Mouse (Mus musculus) myocyte (in vitro differentiated cells): ENCODE results near the gene Celf2. TPM values are rescaled to one million over a fixed set of nuclear protein-coding genes. Genes with fewer than 3 reads are reported as not detected.

Experiments used
- H3K27me3 ChIP-seq: one replicate; pipeline ENCODE4 v1.6.1; 2011; ENCODE audit not compliant: control insufficient read depth, insufficient read depth, insufficient read length
- H3K36me3 ChIP-seq: one replicate; pipeline ENCODE4 v1.6.1; 2011; ENCODE audit not compliant: control insufficient read depth, insufficient read depth
- H3K4me2 ChIP-seq: one replicate; pipeline ENCODE4 v1.6.1; 2011; ENCODE audit warnings: low read depth, control low read depth
- H3K4me3 ChIP-seq: one replicate; pipeline ENCODE4 v1.5.1; 2011; ENCODE audit warnings: mild to moderate bottlenecking, control low read depth, moderate library complexity
- H3K79me2 ChIP-seq: one replicate; pipeline ENCODE4 v1.6.1; 2011; ENCODE audit not compliant: control insufficient read depth, insufficient read depth
- H3ac ChIP-seq: one replicate; pipeline ENCODE4 v1.6.1; 2011; ENCODE audit not compliant: control insufficient read depth, insufficient read length
- CEBPB ChIP-seq: IDR thresholded peaks from 2 replicates; pipeline ENCODE4 v1.6.1; 2011; ENCODE audit warnings: mild to moderate bottlenecking, moderate library complexity; ENCODE audit not compliant: poor library complexity, insufficient read depth, severe bottlenecking
- E2F4 ChIP-seq: IDR thresholded peaks from one replicate; pipeline ENCODE4 v1.6.1; 2011; ENCODE audit warnings: mild to moderate bottlenecking, control low read depth, moderate library complexity; ENCODE audit not compliant: insufficient read depth
- MAX ChIP-seq: IDR thresholded peaks from one replicate; pipeline ENCODE4 v1.6.1; 2011; ENCODE audit warnings: low read depth, mild to moderate bottlenecking, control low read depth
- MYOD1 ChIP-seq, 3 experiments: IDR thresholded peaks; one replicate each; pipeline ENCODE4 v1.6.1; 2011; ENCODE audit warnings: control low read depth in 2 of 3, low read depth in 2 of 3, mild to moderate bottlenecking in 2 of 3, moderate library complexity in 1 of 3; ENCODE audit not compliant: insufficient read length in 2 of 3, control insufficient read depth in 1 of 3
- MYOG ChIP-seq, 3 experiments: IDR thresholded peaks; one replicate each; pipeline ENCODE4 v1.6.1; 2011; ENCODE audit warnings: control low read depth in 2 of 3, low read depth in 2 of 3, mild to moderate bottlenecking in 2 of 3; ENCODE audit not compliant: insufficient read length in 2 of 3, control insufficient read depth in 1 of 3, insufficient read depth in 1 of 3
- POLR2A ChIP-seq: IDR thresholded peaks from one replicate; pipeline ENCODE4 v1.6.1; 2011; ENCODE audit warnings: low read depth, mild to moderate bottlenecking, control low read depth, moderate library complexity; ENCODE audit not compliant: insufficient read length
- POLR2AphosphoS2 ChIP-seq: IDR thresholded peaks from one replicate; pipeline ENCODE4 v1.6.1; 2011; ENCODE audit warnings: low read depth, control low read depth; ENCODE audit not compliant: insufficient read length
- REST ChIP-seq: IDR thresholded peaks from one replicate; pipeline ENCODE4 v1.6.1; 2011; ENCODE audit warnings: mild to moderate bottlenecking, control low read depth, moderate library complexity; ENCODE audit not compliant: insufficient read depth, insufficient read length
- SRF ChIP-seq: IDR thresholded peaks from one replicate; pipeline ENCODE4 v1.6.1; 2011; ENCODE audit warnings: low read depth; ENCODE audit not compliant: control insufficient read depth, insufficient read length
- TCF12 ChIP-seq: IDR thresholded peaks from one replicate; pipeline ENCODE4 v1.6.1; 2011; ENCODE audit warnings: mild to moderate bottlenecking, control low read depth; ENCODE audit not compliant: poor library complexity, insufficient read depth, severe bottlenecking
- TCF3 ChIP-seq: IDR thresholded peaks from one replicate; pipeline ENCODE4 v1.6.1; 2011; ENCODE audit warnings: low read depth, control low read depth; ENCODE audit not compliant: insufficient read length
- USF1 ChIP-seq: IDR thresholded peaks from one replicate; pipeline ENCODE4 v1.6.1; 2011; ENCODE audit warnings: low read depth, mild to moderate bottlenecking, control low read depth, moderate library complexity
- polyA plus RNA-seq: library from polyadenylated mRNA; unstranded; fragments of >200 nt; fragmentation: generic; extraction: Trizol; gene quantifications from one replicate; pipeline ENCODE4 v1.2.1, GENCODE M21; 2012; ENCODE audit warnings: missing spikeins

Celf2 gene
- polyA plus RNA-seq, 1 experiment = 30.1 TPM

- no peaks in the 10 kb centered on the region for H3K27me3 ChIP-seq
- H3ac ChIP-seq = no peak overlapping the region
- no peak overlapping the region for H3K4me3 ChIP-seq
- no peaks in the 10 kb centered on the region for H3K79me2 ChIP-seq
- H3K4me2 ChIP-seq = no peak overlapping the region
- TF ChIP-seq POLR2A = no peak
- no peak for TF ChIP-seq POLR2AphosphoS2
- no peak for TF ChIP-seq USF1
- no peak for TF ChIP-seq TCF3
- no peak for TF ChIP-seq SRF
- no peak for TF ChIP-seq MYOD1 (IDR thresholded peaks at IDR 0.05; ENCODE audit: control insufficient read depth in 1 of 3, insufficient read length in 2 of 3, low read depth in 2 of 3)
- TF ChIP-seq REST = no peak
- TF ChIP-seq TCF12 = no peak
- TF ChIP-seq MYOG (IDR thresholded peaks at IDR 0.05; ENCODE audit: control insufficient read depth in 1 of 3, insufficient read depth in 1 of 3, insufficient read length in 2 of 3, low read depth in 2 of 3) = no peak
- no peaks in the 10 kb centered on the region for H3K36me3 ChIP-seq
Observed at GRCm38 (mm10) chr2:6505531-6505930, 1003.8 kb downstream of the Celf2 start.

DNA sequence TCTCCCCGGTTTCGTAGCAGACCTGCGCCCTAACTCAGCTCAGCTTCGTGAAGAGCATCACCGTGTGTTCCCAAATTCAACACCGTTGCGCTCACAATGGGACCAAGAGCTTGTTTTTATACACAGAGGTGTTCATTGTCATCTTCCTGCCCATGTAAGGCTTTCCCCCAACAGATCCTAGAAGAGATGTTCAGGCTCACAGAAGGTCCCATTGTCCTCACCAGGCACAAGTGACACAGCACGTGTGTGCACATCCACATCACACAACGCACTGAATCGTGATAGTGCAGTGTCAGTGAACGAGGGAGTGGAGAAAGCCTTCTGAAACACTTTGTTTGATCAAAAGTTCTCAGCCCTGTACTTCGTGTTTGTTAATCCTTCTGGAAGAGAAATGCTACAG lies 1011.3 kb downstream of the Celf2 start:
- Histone ChIP-seq H3ac (no peak overlapping the region), H3K4me2 (no peak overlapping the region), H3K4me3 (no peak overlapping the region), H3K79me2 (no peaks in the 10 kb centered on the region), H3K27me3 (no peaks in the 10 kb centered on the region), H3K36me3 (no peaks in the 10 kb centered on the region)
- no peak for TF ChIP-seq MAX
- TF ChIP-seq USF1 = no peak
- no peak for TF ChIP-seq MYOD1 (IDR thresholded peaks at IDR 0.05; ENCODE audit: control insufficient read depth in 1 of 3, insufficient read length in 2 of 3, low read depth in 2 of 3)
- TF ChIP-seq CEBPB = no peak
- TF ChIP-seq REST = no peak
- no peak for TF ChIP-seq TCF12
- TF ChIP-seq POLR2A = no peak
- no peak for TF ChIP-seq TCF3
- no peak for TF ChIP-seq SRF
- no peak for TF ChIP-seq MYOG (IDR thresholded peaks at IDR 0.05; ENCODE audit: control insufficient read depth in 1 of 3, insufficient read depth in 1 of 3, insufficient read length in 2 of 3, low read depth in 2 of 3)
- TF ChIP-seq POLR2AphosphoS2 = no peak
- no peak for TF ChIP-seq E2F4

DNA sequence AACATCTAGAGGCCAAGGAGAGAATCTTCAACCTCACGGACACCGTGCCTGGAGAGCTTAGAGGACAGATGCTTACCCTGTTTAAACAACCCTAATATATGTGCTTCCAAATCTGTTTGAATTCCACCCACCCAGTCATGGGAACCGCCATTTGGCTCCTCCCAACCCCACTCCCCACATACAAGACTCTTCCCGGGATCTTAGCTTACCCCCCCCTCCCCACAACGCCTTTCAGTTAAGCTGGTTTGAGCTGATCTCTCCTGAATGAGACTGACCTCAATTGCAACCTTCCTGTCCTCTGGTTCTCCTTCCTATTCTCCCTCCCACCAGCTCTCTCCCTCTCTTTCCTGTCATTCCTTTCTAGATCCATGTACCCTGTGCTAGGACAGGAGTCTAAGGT lies 1011.7 kb downstream of the Celf2 start:
- H3K4me2 ChIP-seq = no peak overlapping the region
- H3K36me3 ChIP-seq = no peaks in the 10 kb centered on the region
- no peak overlapping the region for H3K4me3 ChIP-seq
- TF ChIP-seq E2F4 (no peak), TCF12 (no peak), POLR2A (no peak), MAX (no peak)
- no peak overlapping the region for H3ac ChIP-seq
- H3K79me2 ChIP-seq = no peaks in the 10 kb centered on the region
- H3K27me3 ChIP-seq = no peaks in the 10 kb centered on the region

GRCm38 (mm10) chr2:6493886-6494285 lies 1015.5 kb downstream of the Celf2 start:
- H3K79me2 ChIP-seq = no peaks in the 10 kb centered on the region
- no peaks in the 10 kb centered on the region for H3K36me3 ChIP-seq
- no peak overlapping the region for H3K4me2 ChIP-seq
- no peaks in the 10 kb centered on the region for H3K27me3 ChIP-seq
- H3K4me3 ChIP-seq = no peak overlapping the region
- TF ChIP-seq USF1 (no peak), MYOD1 (IDR thresholded peaks at IDR 0.05; ENCODE audit: control insufficient read depth in 1 of 3, insufficient read length in 2 of 3, low read depth in 2 of 3) (no peak), E2F4 (no peak), CEBPB (no peak)
- H3ac ChIP-seq = no peak overlapping the region

GRCm38 (mm10) chr2:6490870-6491269 lies 1018.5 kb downstream of the Celf2 start:
- Histone ChIP-seq H3K4me3 (no peak overlapping the region), H3K27me3 (peaks cover 7% of the 10 kb centered on the region), H3K36me3 (no peaks in the 10 kb centered on the region), H3ac (no peak overlapping the region), H3K79me2 (no peaks in the 10 kb centered on the region), H3K4me2 (no peak overlapping the region)
- TF ChIP-seq TCF3 (no peak), MAX (no peak), USF1 (no peak), POLR2A (no peak), REST (no peak), CEBPB (no peak), POLR2AphosphoS2 (no peak), MYOD1 (IDR thresholded peaks at IDR 0.05; ENCODE audit: control insufficient read depth in 1 of 3, insufficient read length in 2 of 3, low read depth in 2 of 3) (no peak), MYOG (IDR thresholded peaks at IDR 0.05; ENCODE audit: control insufficient read depth in 1 of 3, insufficient read depth in 1 of 3, insufficient read length in 2 of 3, low read depth in 2 of 3) (no peak), SRF (no peak), E2F4 (no peak), TCF12 (no peak)
